Mouse (Mus musculus) C2C12 (cell line): Measurements from ENCODE around the gene Ldlr. TPM values are rescaled to one million over a fixed set of nuclear protein-coding genes. Genes with fewer than 3 reads are reported as not detected.

Experiments used
- H3K27me3 ChIP-seq: one replicate; pipeline ENCODE4 v1.6.1; 2011; ENCODE audit not compliant: control insufficient read depth, insufficient read depth, insufficient read length
- H3K36me3 ChIP-seq: one replicate; pipeline ENCODE4 v1.6.1; 2011; ENCODE audit not compliant: control insufficient read depth, insufficient read depth
- H3K4me3 ChIP-seq: one replicate; pipeline ENCODE4 v1.5.1; 2011; ENCODE audit warnings: mild to moderate bottlenecking, control low read depth; ENCODE audit not compliant: poor library complexity, insufficient read depth, severe bottlenecking
- H3K79me2 ChIP-seq: one replicate; pipeline ENCODE4 v1.6.1; 2011; ENCODE audit not compliant: control insufficient read depth, insufficient read depth
- H3K79me3 ChIP-seq: one replicate; pipeline ENCODE4 v1.6.1; 2011; ENCODE audit warnings: low read depth, control low read depth
- H3ac ChIP-seq: one replicate; pipeline ENCODE3; 2011; ENCODE audit warnings: low read depth; ENCODE audit not compliant: control insufficient read depth, insufficient read length
- CEBPB ChIP-seq: IDR thresholded peaks from one replicate; pipeline ENCODE4 v1.6.1; 2011; ENCODE audit warnings: low read depth, mild to moderate bottlenecking, control low read depth, moderate library complexity
- CTCF ChIP-seq: IDR thresholded peaks from one replicate; pipeline ENCODE4 v1.5.1; 2011; ENCODE audit not compliant: control insufficient read depth, insufficient read depth, insufficient read length
- FOSL1 ChIP-seq: IDR thresholded peaks from one replicate; pipeline ENCODE4 v1.8.0; 2011; ENCODE audit warnings: mild to moderate bottlenecking, low read length; ENCODE audit not compliant: poor library complexity, insufficient read depth, severe bottlenecking
- MAX ChIP-seq: IDR thresholded peaks from one replicate; pipeline ENCODE4 v1.6.1; 2011; ENCODE audit warnings: mild to moderate bottlenecking, control low read depth
- MYOD1 ChIP-seq: IDR thresholded peaks from one replicate; pipeline ENCODE4 v1.6.1; 2011; ENCODE audit warnings: low read depth; ENCODE audit not compliant: control insufficient read depth, insufficient read length
- MYOG ChIP-seq: IDR thresholded peaks from one replicate; pipeline ENCODE4 v1.6.1; 2011; ENCODE audit not compliant: control insufficient read depth, insufficient read length; ENCODE audit errors: extremely low read depth
- USF1 ChIP-seq: IDR thresholded peaks from one replicate; pipeline ENCODE4 v1.6.1; 2011; ENCODE audit warnings: low read depth, mild to moderate bottlenecking, control low read depth, moderate library complexity
- polyA plus RNA-seq: library from polyadenylated mRNA; unstranded; fragments of >200 nt; fragmentation: generic; extraction: Trizol; gene quantifications from one replicate; pipeline ENCODE4 v1.2.1, GENCODE M21; 2012; ENCODE audit warnings: missing spikeins

Gene Ldlr
- polyA plus RNA-seq, 1 experiment: 58.3 TPM

DNA sequence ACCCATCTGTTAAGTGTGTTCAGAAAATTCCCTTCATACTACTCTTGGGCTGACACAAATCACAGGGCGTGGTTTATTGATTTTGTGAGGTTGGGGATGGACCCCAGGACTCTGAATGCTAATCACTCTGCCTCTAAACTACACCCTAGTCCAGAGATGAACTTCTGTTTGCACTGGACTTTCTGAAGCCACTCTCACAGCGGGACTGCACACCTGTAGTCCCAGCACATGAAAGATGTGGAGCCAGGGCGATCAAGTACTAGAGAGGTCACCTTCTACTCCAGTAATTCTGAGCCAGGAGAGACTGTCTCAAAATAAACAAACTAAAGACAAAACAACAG is 75.7 kb downstream of the Ldlr start:
- Histone ChIP-seq H3K4me3 (no peak overlapping the region), H3K36me3 (peaks cover 13% of the 10 kb centered on the region), H3K79me2 (peaks cover 51% of the 10 kb centered on the region), H3K27me3 (no peaks in the 10 kb centered on the region), H3ac (no peak overlapping the region), H3K79me3 (peaks cover 23% of the 10 kb centered on the region)
- TF ChIP-seq CEBPB: no peak
- no peak for TF ChIP-seq FOSL1
- no peak for TF ChIP-seq USF1
- no peak for TF ChIP-seq MAX
- TF ChIP-seq CTCF: no peak
- TF ChIP-seq MYOG: no peak
- TF ChIP-seq MYOD1: no peak

Other genes starting within 250 kb of the Ldlr start
- 100 TPM for gene Tmed1, start 213.2 kb upstream of the Ldlr start, polyA plus RNA-seq
- gene AB124611, start 197.3 kb upstream of the Ldlr start, polyA plus RNA-seq: 0.19 TPM
- gene Carm1, start 176.6 kb upstream of the Ldlr start, polyA plus RNA-seq: 69.9 TPM
- gene Timm29, start 130.8 kb upstream of the Ldlr start, polyA plus RNA-seq: 20.8 TPM
- 12.5 TPM for gene Yipf2, start 130.7 kb upstream of the Ldlr start, polyA plus RNA-seq
- 72.2 TPM for gene Smarca4, start 107.3 kb upstream of the Ldlr start, polyA plus RNA-seq
- 80.1 TPM for gene Spc24, start 36.8 kb downstream of the Ldlr start, polyA plus RNA-seq
- gene Kank2, start 75.3 kb downstream of the Ldlr start, polyA plus RNA-seq: 43.3 TPM
- gene Angptl8, start 112.0 kb downstream of the Ldlr start, polyA plus RNA-seq: 0.04 TPM
- 12.1 TPM for gene Dock6, start 129.2 kb downstream of the Ldlr start, polyA plus RNA-seq
- gene Rab3d, start 194.7 kb downstream of the Ldlr start, polyA plus RNA-seq: 12.2 TPM
- gene Ccdc159, start 204.0 kb downstream of the Ldlr start, polyA plus RNA-seq: 1.1 TPM
- gene Tmem205, start 204.1 kb downstream of the Ldlr start, polyA plus RNA-seq: 17.2 TPM
- gene Plppr2, start 213.6 kb downstream of the Ldlr start, polyA plus RNA-seq: 11.6 TPM
- gene Swsap1, start 232.3 kb downstream of the Ldlr start, polyA plus RNA-seq: 8.7 TPM
- gene Epor, start 240.0 kb downstream of the Ldlr start, polyA plus RNA-seq: 6.3 TPM